Mouse (Mus musculus) kidney, postnatal 10 days (tissue): ENCODE measurements at regions not wholly inside any gene's neighbourhood (a gene's known extent, or its start where the extent isn't known, plus 50 kb on each side); places are given as distances from the start of the nearest gene placed in this dataset.
"Not testable (repeated sequence)": the region's sequence is repeated elsewhere in the genome, so short reads cannot be mapped to it uniquely, and the experiment has no call there.

ENCODE experiments used
- DNase-seq: peaks from one replicate; pipeline ENCODE4 v3.0.0; 2021; ENCODE audit warnings: mixed read lengths

DNA sequence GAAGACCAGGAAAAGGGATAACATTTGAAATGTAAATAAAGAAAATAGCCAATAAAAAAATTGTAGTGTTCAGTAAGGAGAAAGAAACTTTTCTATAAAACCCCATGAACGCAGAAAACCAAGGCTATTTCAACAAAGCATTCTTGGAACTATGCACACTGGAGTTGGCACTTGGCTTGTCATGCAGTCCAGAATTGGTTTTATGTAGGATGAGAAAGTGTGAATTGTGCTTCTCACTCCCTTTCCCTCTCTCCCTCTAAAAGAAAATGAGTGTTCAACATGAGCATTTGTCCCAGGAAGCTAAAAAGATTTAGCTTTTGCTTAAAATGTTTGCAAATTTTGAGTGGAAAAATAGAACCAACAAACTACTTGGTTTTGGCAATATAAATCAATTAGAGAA is 841.6 kb upstream of the Adam24 start:
- DNase-seq: no peak

DNA sequence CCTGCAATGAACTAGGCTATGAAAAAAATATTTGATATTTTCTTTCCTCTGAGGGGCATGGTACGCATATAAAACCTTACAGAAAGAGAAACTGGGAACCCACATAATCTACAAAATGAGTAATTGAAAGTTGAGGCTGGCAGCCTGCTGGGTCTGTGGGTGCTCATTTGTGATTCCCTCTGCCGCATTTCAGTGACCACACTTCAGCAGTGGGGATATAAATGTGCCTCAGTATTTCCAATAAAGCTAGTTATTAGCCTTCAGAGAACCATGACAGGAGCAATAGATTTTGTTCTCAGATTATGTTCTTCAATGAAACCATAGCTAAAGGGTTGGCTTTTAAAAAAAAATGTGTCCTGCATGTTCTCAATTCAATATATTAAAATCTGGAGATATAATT is 828.0 kb upstream of the Adam24 start:
- no peak for DNase-seq

DNA sequence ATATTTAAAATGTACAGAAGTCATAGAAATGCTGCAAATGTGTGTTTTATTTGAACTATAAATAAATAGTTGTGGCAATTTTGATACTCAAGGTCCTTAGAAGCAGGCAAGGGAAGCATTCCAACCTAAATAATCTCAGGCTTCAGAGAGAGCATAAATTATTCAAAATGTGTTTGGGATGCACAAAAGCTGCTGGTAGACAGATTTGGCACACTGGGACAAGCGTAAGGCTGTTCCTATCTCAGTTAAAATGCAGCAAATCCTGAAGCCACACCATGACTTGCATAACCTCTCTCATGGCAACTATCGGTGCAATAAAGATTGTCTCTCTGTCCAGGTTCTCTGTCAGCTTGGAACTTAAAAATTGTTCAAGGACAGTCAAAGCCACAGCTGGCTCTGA is 812.3 kb upstream of the Adam24 start:
- no peak for DNase-seq

DNA sequence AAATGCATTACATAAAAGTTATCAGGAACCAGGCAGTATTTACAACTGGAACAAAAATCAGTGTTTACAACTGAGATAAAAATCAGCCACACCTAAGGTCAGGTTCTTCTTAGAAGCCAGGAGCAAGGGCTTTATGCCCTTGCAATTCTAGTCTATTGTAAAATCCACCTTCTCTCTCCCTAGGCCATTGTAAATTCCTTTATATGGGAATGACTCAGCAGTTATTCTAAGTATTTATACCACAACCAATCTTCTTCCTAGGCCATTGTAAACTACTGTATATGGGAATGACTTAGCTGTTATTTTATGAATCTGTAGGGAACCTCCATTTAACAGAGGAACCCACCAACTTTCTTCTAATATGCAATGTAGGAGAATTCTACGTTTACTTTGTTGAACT is 772.6 kb upstream of the Adam24 start:
- DNase-seq: no peak

DNA sequence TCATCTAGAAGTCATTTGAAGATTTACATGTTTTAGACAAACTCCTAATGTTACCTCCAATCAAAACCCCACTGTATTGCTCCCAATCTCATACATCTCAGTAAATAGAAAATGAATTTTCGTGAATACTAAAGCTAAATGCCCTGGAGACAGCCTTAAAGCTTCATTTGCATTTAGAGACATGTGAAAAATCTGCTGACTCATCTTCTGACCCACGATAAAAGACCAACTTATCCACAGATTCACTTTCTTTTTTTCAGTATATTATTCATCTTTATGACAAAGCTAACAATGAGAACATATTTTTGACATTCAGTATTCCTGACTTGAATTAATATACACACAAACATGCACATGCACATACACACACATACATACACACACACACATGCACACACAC is 762.0 kb upstream of the Adam24 start:
- no peak for DNase-seq

DNA sequence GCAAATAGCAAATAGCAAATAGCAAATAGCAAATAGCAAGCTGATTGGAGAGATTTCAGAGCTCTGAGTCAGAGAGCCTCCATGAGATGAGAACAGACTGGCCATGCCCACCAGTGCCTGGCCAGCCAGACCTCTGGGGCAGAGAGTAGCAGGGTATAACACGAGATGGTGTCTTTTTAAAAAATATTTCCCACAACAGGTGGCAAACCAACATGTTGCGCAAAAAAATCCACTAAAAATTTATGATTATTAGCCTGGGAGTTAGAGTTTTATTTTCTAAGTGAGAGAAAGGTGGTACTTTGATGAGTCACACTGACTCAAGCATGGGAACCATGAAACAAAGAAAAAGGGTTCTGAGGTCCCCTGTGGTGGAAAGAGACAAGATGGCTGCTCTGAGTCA is 753.5 kb upstream of the Adam24 start:
- DNase-seq: no peak

DNA sequence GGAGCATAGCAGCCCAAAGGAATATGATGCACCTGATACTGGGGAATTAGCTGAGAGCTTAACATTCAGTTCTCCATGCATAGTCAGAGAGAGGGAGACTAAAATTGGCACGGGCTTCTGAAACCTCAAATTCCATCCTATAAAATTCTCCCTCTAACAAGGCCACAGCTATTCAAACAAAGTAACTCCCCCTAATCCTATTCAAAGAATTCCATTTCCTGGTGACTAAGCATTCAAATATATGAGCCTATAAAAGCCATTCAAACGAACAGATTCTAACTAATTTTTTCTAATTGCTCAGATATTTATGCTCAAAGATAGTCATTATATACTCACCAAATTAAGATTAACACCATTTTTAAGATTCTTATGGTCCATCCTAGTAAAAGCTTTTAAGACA is 751.1 kb upstream of the Adam24 start:
- no peak for DNase-seq

DNA sequence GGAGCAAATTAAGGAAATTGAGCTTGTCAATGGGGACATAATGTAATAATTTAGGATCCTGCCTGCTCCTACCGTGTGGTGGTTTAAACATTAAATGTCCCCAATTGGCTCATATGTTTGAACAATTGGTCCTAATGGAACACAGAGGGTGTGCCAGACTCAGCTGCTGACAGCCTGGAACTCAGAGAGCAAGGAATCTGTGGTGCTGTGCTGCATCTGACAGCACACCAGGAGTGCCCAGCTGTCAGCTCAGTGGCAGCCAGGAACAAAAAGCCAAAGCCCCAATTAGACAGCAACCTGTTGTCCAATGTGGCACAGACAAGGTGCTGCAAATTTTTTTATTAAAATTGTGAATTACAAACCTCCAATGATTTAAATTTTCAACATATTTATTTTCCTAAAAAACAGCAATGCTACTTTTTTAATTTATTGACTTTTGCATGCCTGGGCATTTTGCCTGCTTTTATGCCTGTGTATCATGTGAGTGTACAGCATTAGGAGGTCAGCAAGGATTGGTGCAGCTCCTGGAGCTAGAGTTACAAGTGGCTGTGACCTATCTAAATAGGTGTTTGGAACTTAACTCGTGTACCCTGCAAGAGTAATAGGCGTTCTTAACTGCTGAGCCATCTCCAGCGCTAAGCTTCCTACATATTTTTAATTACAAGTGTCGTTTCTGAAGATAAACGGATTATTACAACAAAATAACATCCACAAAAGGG is 724.5 kb upstream of the Adam24 start:
- no peak for DNase-seq

DNA sequence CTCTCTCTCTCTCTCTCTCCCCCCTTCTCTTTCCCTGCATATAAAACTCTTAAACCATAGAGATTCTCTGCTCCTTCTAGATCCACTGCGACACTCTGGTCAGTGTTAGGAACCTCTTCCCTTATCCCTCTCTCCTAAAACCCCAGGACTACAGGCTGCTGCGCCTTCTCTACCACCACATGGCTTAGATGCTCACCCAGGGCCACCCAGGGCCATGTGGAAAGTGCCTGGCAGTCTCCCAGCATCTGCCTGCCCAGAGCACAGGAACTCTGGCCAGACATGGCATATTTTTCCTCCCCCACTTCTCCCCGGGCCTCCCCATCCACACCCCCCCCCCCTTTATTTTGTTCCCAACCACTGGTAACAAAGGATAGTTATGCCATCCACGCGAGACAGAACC is 720.4 kb upstream of the Adam24 start:
- no peak for DNase-seq

DNA sequence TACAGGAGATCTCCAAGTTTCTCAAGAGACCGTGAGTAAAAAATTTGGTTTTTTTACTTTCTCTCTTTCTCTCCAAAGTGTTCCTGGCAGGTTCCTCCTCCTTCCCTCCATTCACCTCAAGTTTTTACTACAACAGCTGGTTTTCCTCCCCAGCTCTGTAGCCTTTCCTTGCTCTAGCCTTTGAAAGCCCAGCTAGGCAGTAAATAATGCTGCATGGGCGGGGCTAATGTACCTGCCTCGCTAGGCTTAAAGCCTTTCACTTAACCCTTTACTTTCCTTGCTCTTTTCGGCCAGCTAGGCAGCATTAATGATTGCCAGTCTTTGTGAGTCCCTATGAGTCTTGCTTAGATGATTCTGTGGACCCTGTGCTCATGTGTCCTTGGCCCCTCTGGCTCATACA is 720.0 kb upstream of the Adam24 start:
- no peak for DNase-seq

DNA sequence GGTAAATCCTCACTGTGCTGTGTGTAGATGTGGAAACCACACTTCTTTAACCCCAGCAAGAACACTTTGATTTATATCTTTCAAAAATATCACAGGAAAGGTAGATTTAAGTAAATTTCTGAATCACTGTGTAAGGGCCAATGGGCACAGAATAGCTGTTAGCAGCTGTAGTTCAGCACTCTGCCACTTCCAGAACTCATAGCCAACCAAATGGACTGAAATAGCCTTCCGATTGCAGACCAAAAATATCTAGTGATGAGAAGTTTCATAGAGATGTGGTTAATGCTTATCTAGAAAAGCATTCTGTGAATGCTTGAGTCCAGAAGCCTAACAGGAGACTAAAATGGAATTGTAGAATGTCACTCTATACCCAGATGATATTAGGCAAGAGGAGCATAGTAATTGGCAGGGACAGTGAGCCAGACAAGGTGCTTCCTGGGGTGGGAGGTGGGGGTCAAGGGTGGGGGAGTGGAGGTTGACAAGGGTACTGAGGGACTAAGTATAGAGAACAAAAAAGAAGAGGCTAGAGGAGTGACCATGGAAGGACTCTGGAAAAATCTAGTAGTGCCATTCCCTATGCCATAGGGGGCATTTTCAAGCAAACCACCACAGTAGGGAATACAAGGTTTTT is 669.6 kb upstream of the Adam24 start:
- no peak for DNase-seq

DNA sequence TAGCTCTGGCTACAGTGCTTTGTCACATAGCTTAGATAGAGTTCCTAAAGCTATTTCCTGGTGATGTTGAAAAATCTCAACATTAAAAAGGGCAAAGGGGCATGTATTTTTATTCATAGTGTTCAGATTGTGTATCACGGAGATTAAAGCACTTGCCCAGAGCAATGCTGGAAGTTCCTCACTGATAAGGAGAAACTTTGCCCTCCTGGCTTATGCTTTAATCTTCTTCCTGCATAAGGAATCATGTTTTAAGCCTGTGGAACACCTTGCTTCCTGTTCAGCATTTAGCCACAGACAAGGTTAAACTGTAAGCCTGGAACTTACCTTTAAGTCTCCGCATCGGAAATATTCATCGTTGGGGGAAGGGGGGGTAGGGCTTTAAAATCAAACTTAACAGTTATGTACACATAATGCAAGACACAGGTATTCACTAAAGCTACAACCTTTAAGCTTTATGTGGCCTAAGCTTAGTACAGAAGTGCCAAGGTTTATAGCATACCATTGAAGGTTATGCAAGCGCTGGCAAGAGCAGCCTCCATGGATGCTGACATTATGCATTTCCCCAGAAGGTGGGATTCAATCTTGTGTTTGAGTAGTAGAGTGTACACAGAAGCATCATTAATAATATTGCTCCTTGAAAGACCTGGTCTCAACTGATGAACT is 655.5 kb upstream of the Adam24 start:
- no peak for DNase-seq

DNA sequence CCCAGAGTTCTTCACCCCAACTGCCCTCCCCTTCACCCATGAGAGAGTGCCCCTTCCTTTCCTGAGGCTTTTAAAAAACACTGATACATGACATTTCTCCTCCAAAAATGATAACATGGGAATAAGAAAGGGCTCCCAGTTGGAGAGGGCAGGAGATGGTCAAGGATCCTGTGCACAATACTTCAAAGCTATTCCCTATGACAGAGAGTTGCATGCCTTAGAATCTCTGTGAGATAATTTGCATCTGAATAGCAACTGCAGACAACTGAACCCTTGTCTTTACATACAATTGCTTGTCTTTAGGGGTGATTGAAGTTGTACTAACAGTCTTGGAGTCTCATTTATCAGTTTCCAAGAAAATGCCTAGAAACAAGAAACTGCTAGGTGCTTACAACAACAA is 610.7 kb upstream of the Adam24 start:
- no peak for DNase-seq

DNA sequence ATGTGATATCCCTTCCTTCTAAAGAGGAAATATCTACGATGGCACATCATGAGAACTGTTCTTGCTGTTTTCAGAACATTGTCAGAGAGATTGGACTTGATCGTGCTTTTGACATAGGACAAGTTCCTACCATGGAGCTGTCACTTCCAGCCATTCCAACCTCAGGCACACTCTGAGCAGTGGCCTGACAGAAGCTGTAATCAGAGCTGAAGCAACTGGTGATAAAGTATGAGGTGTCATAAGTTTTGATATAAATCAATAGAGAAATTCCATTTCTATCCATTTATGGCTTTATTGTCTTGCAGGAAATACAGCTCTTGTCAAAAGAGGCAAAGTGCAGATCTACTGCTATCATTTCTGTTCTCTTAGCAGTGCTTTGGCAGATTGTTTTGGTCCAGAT is 603.7 kb upstream of the Adam24 start:
- no peak for DNase-seq

DNA sequence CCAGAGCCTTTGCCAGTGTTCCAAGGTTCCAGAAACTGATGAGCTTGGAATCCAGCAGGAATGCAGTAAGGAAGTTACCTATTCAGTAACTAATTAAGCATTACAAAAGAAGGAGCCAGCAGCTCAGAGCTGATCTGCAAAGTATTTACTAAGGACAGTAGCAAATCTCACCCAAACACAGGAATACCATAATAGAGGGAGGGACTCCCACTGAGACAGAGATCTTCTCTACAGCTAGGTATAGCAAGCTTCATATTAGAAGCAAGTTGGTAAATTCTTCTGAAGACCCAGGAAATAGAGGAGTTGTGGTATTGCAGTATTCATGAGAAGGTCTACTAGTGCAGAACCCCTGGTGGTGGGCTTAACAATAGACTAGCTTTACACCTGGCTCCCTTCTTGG is 593.9 kb upstream of the Adam24 start:
- not testable (repeated sequence) for DNase-seq

DNA sequence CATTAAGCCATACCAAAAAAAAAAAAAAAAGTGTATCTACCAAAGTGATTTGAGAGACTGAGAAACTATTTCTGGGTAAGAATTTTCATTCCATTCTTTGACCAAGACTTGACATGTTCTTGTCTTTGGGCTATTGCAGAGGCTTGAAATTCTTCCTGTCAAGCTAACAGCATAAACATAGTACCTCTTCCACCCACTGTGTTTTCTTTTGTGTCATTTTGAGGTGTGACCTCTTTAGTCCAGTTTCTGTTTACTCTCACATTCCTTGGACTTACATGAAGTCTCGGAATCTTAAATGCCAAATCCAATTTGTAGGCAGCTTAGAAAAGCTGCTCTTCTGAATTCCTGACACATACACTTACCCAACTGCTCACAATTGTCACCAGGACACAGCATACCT is 590.7 kb upstream of the Adam24 start:
- DNase-seq: no peak

DNA sequence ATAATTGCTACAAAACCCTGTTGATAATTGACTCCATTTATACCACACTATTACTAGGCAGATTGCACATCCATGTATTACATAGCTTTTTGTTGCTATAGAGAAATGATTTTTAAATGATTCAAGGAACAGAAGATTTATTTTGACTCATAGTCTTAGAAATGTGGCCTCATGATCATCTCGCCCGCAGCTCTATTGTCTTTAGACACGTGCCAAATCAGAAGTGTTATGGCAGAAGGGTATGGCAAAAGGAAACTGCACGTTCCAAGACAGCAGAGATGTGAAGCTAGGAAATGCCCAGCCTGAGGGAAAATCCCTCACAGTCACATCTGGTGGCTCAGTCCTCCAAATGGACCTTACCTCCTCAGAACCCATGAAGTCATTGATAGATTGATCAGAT is 585.5 kb upstream of the Adam24 start:
- no peak for DNase-seq

DNA sequence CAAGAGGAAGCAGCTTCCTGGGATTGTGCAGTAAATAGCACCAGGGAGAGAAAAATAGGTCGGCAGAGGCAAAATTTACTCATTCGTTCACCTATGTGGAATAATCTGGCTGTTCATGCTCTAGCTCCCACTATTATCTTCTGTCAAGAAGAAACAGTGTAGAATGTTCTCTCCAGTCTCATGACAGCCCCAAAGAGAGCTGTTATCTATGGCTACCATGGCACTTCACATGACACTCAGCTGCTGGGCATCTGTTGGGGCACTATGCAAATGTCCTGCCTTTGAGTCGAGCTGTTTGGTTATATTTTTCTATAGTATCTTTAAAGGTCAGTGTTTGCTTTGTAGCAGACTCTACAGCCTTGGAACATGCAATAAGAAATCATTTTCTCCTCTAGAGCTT is 550.5 kb upstream of the Adam24 start:
- DNase-seq: no peak

DNA sequence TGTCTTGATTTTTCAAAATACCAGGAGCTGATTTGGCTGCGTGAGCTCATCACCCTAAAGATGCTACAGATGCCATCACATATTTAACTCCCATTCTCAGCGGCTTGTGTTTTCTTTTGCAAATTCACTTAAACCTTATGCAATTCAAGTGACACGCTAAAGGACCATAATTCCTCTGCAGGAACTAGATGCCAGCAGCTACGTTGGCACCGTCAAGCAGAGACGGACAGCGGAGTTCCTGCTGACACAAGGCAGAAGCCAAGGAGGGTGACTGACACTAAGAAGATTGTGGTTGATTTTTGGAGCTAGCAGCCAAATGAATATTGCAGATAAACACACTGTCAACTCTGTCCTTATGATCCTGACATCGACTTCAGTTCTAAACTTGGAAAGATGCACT is 547.7 kb upstream of the Adam24 start:
- no peak for DNase-seq

DNA sequence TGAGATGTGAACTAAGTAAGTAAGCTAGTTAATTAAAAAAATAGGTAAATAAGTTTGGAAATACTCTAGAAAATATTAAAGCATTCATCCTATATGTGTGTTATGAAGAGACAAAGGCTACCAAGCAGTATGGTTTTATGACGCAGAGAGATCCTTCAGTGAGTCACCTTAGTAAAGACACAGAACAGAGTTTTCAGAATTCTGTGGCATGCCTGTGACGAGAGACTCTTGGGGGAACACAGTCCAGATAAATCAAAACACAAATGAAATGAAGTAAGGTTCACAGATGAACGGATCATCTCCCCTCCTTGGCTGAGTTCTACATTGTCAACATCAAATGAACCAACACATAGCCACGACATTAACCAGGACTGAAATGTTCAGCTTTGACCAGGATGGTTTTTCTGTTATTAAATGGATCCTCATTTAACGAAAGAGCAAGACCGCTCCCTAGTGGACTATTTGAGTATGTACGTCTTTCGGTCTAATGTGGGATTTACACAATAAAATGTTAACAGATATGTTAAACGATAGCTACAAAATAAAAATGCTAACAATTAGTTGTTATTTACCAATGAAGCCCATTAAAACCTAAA is 542.1 kb upstream of the Adam24 start:
- peak; percentile 22 for DNase-seq

DNA sequence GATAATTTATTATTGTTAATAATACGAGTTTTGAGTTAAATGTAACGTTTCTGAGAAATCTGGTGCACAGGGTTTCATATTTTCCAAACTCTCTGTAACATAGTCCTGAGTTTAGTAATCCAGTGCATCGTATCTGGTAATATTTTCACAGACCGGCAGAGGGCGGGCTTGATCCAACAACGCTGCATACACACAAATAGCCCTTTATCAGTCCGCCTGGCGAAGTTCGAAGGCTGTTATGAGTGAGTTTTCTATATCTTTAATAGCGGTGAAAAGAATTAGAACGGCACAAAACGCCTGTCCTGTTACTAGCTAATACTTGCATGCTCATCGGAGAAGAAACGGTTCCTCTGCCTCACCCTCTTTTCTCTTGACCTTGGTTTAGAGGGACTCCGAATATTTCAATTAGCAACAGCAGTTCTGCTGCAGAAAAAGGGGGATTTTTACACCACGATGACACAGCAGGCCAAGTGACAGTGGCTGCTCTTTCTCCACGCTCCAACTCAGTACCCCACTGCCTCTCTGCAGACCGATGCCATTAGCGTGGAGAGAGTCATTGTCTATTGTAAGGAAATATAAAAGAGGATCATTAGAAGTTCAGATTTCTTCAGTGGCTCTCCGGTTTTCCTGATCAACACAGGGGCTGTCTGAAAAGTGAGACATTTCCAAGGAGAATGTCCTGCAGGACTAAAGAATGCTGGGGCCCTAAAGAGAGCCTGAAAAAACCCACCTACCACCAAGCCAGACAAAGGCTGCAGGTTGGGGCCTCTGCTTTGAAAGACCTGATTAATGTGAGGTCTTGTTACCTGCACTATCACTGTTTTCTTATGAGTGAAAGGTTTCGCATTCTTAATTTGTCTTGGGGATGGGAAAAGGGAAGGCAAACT is 523.7 kb upstream of the Adam24 start:
- peak; percentile 81 for DNase-seq

DNA sequence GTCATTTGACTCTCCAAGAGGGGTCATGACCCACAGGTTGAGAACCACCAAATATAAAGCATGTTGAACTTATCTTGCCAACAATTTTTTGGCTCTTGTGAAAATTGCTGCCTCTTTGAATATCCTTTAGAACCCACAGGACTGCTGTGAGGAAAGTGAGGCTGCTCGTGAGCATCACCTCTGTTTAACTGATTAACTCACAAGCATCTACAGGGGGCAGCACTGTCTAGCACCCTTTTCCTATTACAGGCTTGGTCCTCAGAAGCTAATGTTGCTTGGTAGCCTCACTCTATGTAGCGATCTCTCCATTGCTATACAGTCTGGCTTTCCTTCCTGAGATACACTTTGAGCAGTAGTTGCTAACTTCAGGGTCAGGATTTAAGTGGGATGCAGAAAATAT is 522.4 kb upstream of the Adam24 start:
- DNase-seq: no peak
